Mouse (Mus musculus): ENCODE data around the gene Spdye4a. TPM values are rescaled to one million over a fixed set of nuclear protein-coding genes. Genes with fewer than 3 reads are reported as not detected.
"Not testable (repeated sequence)": the region's sequence is repeated elsewhere in the genome, so short reads cannot be mapped to it uniquely, and the experiment has no call there.

The Spdye4a gene
- total RNA-seq, 1 experiment from 2014 or later: not detected

GRCm38 (mm10) chr5:143244926-143245325, 18.2 kb upstream of the Spdye4a start:
- no peak for ATAC-seq (replicated peaks; ENCODE audit: insufficient number of reproducible peaks, low FRiP score, low TSS enrichment, poor library complexity, severe bottlenecking)

DNA sequence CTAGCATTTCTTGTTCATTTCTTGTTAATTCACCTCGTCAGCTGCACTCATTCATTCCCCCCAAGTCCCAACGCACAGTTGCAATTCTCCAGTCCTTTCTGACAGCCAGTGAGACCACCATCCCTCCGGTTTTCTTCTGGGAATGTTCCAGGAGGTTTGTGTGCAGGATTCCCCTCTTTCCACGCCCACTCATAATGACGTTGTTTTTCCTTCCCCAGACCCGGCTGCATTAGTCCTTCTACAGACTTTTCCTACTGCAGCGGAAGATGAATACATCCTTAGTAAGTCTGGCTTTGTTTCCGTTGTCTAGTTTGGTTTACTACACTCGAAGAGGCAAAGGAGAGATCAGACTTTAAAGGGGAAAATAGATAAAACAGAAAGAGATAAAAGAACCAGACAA, 9.3 kb upstream of the Spdye4a start:
- no peak for ATAC-seq (replicated peaks; ENCODE audit: insufficient number of reproducible peaks, low FRiP score, low TSS enrichment, poor library complexity, severe bottlenecking)

GRCm38 (mm10) chr5:143235028-143235693, 8.5 kb upstream of the Spdye4a start, which contains the start of gene Zfp12:
Gene Zfp12 (plus strand): TSS chr5:143235163.
- peak; percentile 89 for ATAC-seq (replicated peaks; ENCODE audit: insufficient number of reproducible peaks, low FRiP score, low TSS enrichment, poor library complexity, severe bottlenecking)

- ATAC-seq (replicated peaks; ENCODE audit: insufficient number of reproducible peaks, low FRiP score, low TSS enrichment, poor library complexity, severe bottlenecking): no peak
Measured at GRCm38 (mm10) chr5:143222287-143222686, 4.4 kb downstream of the Spdye4a start.

- no peak for ATAC-seq (replicated peaks; ENCODE audit: insufficient number of reproducible peaks, low FRiP score, low TSS enrichment, poor library complexity, severe bottlenecking)
Measured at GRCm38 (mm10) chr5:143220996-143221395, 5.7 kb downstream of the Spdye4a start.

DNA sequence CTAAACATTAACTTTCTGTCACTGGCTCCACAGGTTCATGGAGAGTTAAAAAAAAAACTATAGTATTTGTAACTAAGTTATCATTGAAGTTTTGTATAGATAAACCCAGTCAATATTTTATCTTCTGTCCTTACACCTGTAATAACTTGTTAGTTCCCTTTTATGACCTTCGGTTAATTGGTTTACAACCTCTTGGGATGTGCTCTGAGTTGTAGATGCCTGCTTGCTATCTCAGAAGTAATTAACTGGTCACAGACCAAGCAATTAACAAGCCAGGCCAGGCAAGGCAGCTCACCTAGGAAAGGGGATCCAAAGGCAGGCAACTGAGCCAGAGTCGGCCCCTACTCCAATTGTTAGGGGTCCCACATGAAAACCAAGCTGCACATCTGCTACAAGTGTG, 12.9 kb downstream of the Spdye4a start:
- no peak for ATAC-seq (replicated peaks; ENCODE audit: insufficient number of reproducible peaks, low FRiP score, low TSS enrichment, poor library complexity, severe bottlenecking)

DNA sequence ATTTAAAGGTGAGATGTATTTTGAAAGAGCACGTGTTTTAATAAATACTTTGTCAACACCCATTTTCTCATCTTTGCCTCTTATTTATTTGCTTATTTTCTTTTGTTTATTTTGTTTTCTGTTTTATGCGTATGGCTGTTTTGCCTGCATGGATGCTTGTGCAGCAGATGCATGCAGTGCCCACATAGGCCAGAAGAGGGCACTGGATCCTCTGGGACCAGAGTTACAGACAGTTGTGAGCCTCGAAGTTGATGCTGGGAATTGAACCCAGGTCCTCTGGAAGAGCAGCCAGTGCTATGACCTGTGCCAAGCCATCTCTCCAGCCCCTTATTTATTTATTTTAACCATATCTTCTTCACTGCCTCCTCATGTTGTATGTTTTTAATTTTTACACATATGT, 21.7 kb downstream of the Spdye4a start:
- no peak for ATAC-seq (replicated peaks; ENCODE audit: insufficient number of reproducible peaks, low FRiP score, low TSS enrichment, poor library complexity, severe bottlenecking)

- ATAC-seq (replicated peaks; ENCODE audit: insufficient number of reproducible peaks, low FRiP score, low TSS enrichment, poor library complexity, severe bottlenecking): no peak
Measured at GRCm38 (mm10) chr5:143196506-143196905, 30.2 kb downstream of the Spdye4a start.

DNA sequence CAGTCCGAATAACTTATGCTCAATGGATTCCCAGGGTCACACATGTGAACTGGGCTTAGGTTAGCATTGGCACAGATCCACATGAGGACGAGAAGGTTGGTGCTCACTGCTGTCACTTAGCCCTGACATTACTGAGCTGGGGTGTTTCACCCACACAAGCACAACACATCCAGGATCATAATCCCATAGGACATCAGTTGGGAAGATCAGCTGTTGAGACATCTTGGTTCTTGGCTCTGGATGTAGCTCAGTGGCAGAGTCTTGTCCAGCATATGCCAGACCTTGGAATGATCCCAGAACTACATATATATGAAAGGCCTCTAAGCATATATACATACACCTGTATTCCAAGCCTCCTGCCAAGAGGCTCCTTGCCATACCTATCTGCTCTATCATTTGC, 31.5 kb downstream of the Spdye4a start:
- no peak for ATAC-seq (replicated peaks; ENCODE audit: insufficient number of reproducible peaks, low FRiP score, low TSS enrichment, poor library complexity, severe bottlenecking)

DNA sequence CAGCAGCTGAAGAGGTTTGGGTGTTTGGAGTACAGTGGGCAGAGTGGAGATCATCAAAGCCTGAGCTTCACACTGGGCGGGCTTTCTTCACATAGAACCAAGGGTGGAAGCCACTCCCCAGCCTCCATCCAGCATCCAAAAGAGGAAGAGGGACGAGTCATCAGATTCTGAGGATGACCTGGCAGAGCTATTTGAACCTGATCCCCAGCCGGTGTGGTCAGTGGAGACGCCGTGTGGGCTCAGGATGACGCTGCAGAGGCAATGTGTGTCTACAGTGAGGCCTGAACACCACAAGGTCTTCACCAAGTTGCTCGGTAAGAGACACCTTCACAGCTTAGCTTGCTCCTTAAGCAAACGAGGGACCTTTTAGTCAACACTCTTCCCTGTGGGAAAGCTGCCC, 31.9 kb downstream of the Spdye4a start:
- not testable (repeated sequence) for ATAC-seq (replicated peaks; ENCODE audit: insufficient number of reproducible peaks, low FRiP score, low TSS enrichment, poor library complexity, severe bottlenecking)

DNA sequence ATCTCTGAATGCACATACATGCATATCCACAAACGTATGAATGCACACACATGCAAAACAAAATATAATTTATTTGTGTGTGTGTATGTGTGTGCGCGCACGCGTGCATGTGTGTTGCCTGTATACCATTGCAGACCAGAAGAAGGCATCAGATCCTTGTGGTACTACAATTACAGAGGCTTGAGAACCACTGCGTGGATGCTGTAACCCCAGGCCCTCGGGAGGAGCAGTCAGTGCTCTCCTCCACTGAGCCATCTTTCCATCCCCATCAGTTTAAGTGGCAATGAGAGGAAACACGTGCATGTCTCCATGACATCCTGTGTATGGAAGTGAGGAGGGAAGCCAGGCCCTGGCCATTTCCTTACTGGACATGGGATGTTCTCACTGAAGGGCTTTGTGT, 33.9 kb downstream of the Spdye4a start:
- ATAC-seq (replicated peaks; ENCODE audit: insufficient number of reproducible peaks, low FRiP score, low TSS enrichment, poor library complexity, severe bottlenecking): no peak

DNA sequence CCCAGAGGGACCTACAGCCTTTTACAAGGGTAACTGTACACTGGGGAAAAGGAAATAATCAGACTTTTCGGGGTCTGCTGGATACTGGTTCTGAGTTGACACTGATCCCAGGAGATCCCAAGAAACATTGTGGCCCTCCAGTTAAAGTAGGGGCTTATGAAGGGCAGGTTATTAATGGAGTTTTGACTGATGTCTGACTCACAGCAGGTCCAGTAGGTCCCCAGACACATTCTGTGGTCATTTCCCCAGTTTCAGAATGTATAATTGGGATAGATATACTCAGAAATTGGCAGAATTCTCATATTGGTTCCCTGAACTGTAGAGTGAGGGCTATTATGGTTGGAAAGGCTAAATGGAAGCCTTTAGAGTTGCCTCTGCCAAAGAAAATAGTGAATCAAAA, 38.7 kb downstream of the Spdye4a start:
- ATAC-seq (replicated peaks; ENCODE audit: insufficient number of reproducible peaks, low FRiP score, low TSS enrichment, poor library complexity, severe bottlenecking): not testable (repeated sequence)

- ATAC-seq (replicated peaks; ENCODE audit: insufficient number of reproducible peaks, low FRiP score, low TSS enrichment, poor library complexity, severe bottlenecking): peak; percentile 96
Measured at GRCm38 (mm10) chr5:143180255-143181076, 46.2 kb downstream of the Spdye4a start, which contains the start of the genes Rbak and Spdye4b. Gene Rbak (minus strand): TSS chr5:143180775. Gene Spdye4b (plus strand): TSS chr5:143181017.

DNA sequence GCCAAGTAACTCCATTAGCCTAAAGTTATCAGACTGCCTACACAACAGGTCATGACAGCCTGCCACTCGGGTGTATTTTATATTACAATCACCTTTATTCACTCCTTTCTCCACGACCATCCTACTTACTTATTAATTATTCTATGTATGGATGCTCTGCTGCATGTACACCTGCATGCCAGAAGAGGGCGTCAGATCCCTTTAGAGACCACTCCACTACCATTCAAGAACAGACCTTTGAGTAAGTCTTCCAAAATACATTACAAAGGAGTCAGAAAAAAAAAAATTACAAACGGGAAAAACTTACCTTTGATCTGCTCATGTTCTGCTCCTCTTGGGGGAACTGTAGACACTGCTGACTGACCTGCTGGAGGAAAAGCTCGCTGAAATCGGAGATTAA, 47.5 kb downstream of the Spdye4a start:
- ATAC-seq (replicated peaks; ENCODE audit: insufficient number of reproducible peaks, low FRiP score, low TSS enrichment, poor library complexity, severe bottlenecking): no peak

GRCm38 (mm10) chr5:143177541-143178200, 49.0 kb downstream of the Spdye4a start:
- ATAC-seq (replicated peaks; ENCODE audit: insufficient number of reproducible peaks, low FRiP score, low TSS enrichment, poor library complexity, severe bottlenecking): no peak

DNA sequence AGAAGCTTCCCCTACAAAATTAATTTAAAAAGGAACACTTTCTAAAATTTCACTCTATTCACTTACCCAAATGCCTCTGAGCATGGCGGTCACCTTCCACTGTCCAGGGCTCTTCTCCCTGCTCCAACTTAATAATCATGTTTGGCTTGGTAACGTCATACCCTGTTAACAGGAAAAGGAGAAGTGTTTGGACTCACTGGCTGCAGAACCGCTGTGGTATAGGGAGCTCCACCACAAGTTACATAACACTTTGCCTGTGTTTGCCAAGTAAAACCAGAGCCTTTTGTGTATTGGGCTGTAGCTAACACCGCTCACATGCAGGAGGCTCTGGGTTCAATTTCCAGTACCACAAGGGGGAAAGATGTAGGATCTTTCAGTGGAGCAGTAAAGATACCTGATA, 50.7 kb downstream of the Spdye4a start:
- no peak for ATAC-seq (replicated peaks; ENCODE audit: insufficient number of reproducible peaks, low FRiP score, low TSS enrichment, poor library complexity, severe bottlenecking)

All from monocyte, adult 5-6 weeks (primary cell).